Comparison of ENCODE assay signal across 14 mouse cellular contexts in the genomic region with DNA sequence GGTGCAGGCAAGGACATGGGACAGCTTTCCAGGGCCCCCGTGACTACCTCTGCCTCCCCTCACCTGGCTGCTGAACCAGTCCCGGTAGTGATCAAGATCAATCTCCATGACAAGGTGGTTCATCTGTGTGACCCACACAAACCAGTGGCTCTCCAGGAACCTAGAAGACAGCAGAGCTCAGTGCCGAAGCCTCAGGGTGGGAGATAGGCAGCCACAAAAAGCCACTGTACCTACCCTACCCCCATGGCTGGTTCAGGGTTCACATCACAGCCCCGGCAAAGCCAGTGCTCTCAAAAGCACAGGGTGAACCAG. TPM values are rescaled to one million over a fixed set of nuclear protein-coding genes. Genes with fewer than 3 reads are reported as not detected.
"Had no signal": no experiment of that assay in that cellular context is flagged by ENCODE, and none has a peak within 500 bp of the region (broad histone marks: within the 10 kb centered on the region; RNA-seq: fewer than 3 reads in every experiment).

No protein-coding gene starts in this region.

- ATAC-seq: midbrain, embryonic 15.5 days had no signal

- DNase-seq: kidney, adult 11 months; kidney, postnatal 10 days; kidney, postnatal 4 days; left cerebral cortex, postnatal 4 days; lung, postnatal 14 days; retina, postnatal 1 day had no signal

- H3K4me2 ChIP-seq: limb, embryonic 13.5 days; lung, embryonic 15.5 days; midbrain, embryonic 15.5 days; neural tube, embryonic 13.5 days had no signal

- H3K4me3 ChIP-seq: layer of hippocampus, adult 2 months; limb, embryonic 13.5 days; lung, embryonic 15.5 days; midbrain, embryonic 10.5 days; midbrain, embryonic 15.5 days; neural tube, embryonic 13.5 days had no signal

- H3K9ac ChIP-seq: limb, embryonic 13.5 days; lung, embryonic 15.5 days; midbrain, embryonic 15.5 days; neural tube, embryonic 13.5 days had no signal

- H3K27me3 ChIP-seq: limb, embryonic 13.5 days; lung, embryonic 15.5 days; midbrain, embryonic 15.5 days; neural tube, embryonic 13.5 days had no signal

- H3K9me3 ChIP-seq: limb, embryonic 13.5 days; lung, embryonic 15.5 days; midbrain, embryonic 10.5 days; midbrain, embryonic 15.5 days; neural tube, embryonic 13.5 days had no signal

- H3K4me1 ChIP-seq: limb, embryonic 13.5 days; midbrain, embryonic 15.5 days had no signal

- H3K27ac ChIP-seq: layer of hippocampus, adult 2 months; limb, embryonic 13.5 days; lung, embryonic 15.5 days; macrophage; midbrain, embryonic 10.5 days; midbrain, embryonic 15.5 days; neural tube, embryonic 13.5 days had no signal

RNA-seq across cellular contexts. Expression of gene Fads3, which starts 24.8 kb away (rescaled TPM):
- total RNA-seq: monocyte, adult 5-6 weeks had no signal
